Mouse (Mus musculus): ENCODE data around the gene Ripk3. TPM values are rescaled to one million over a fixed set of nuclear protein-coding genes. Genes with fewer than 3 reads are reported as not detected.

The Ripk3 gene
- polyA plus RNA-seq, 1 experiment from 2014 or later: 1.7 TPM

GRCm38 (mm10) chr14:55783171-55783957 is 5.3 kb downstream of the Ripk3 start:
- Histone ChIP-seq H3K9me3 (replicated peaks; ENCODE audit: control insufficient read depth, low read length, poor library complexity, severe bottlenecking) (no peaks in the 10 kb centered on the region), H3K4me3 (ENCODE audit: low read depth, low read length) (peak overlapping the region; percentile 14), H3K4me1 (ENCODE audit: control insufficient read depth, insufficient read depth, low read length) (peaks cover 5% of the 10 kb centered on the region; the same call in 1 of the 2 replicates), H3K27ac (ENCODE audit: low read length) (no peak overlapping the region), H3K9ac (ENCODE audit: low read depth, low read length) (no peak overlapping the region), H3K4me2 (ENCODE audit: low read length) (peak overlapping the region; percentile 25), H3K36me3 (ENCODE audit: control insufficient read depth, insufficient read depth, low read length) (no peaks in the 10 kb centered on the region), H3K27me3 (ENCODE audit: control insufficient read depth, insufficient read depth, low read depth, low read length) (peaks cover 61% of the 10 kb centered on the region)
- WGBS: under 1% methylated on average over 31 of the region's 31 CpGs
- no peak for ATAC-seq

- H3K4me3 ChIP-seq (ENCODE audit: low read depth, low read length): no peak overlapping the region
- no peak overlapping the region for H3K27ac ChIP-seq (ENCODE audit: low read length)
- 60% methylated on average over 9 of the region's 9 CpGs for WGBS
- H3K9ac ChIP-seq (ENCODE audit: low read depth, low read length): no peak overlapping the region
- H3K27me3 ChIP-seq (ENCODE audit: control insufficient read depth, insufficient read depth, low read depth, low read length): peaks cover 52% of the 10 kb centered on the region
- H3K4me1 ChIP-seq (ENCODE audit: control insufficient read depth, insufficient read depth, low read length): peaks cover 5% of the 10 kb centered on the region; the same call in 1 of the 2 replicates
- H3K4me2 ChIP-seq (ENCODE audit: low read length): no peak overlapping the region
- no peaks in the 10 kb centered on the region for H3K36me3 ChIP-seq (ENCODE audit: control insufficient read depth, insufficient read depth, low read length)
- ATAC-seq: no peak
- H3K9me3 ChIP-seq (replicated peaks; ENCODE audit: control insufficient read depth, low read length, poor library complexity, severe bottlenecking): no peaks in the 10 kb centered on the region
Measured at GRCm38 (mm10) chr14:55782361-55782960, 6.2 kb downstream of the Ripk3 start.

GRCm38 (mm10) chr14:55781310-55781709 is 7.4 kb downstream of the Ripk3 start:
- Histone ChIP-seq H3K27me3 (ENCODE audit: control insufficient read depth, insufficient read depth, low read depth, low read length) (peaks cover 41% of the 10 kb centered on the region), H3K36me3 (ENCODE audit: control insufficient read depth, insufficient read depth, low read length) (no peaks in the 10 kb centered on the region), H3K9me3 (replicated peaks; ENCODE audit: control insufficient read depth, low read length, poor library complexity, severe bottlenecking) (no peaks in the 10 kb centered on the region), H3K4me3 (ENCODE audit: low read depth, low read length) (peak overlapping the region; percentile 21; the same call in 1 of the 2 replicates), H3K9ac (ENCODE audit: low read depth, low read length) (peak overlapping the region; percentile 39), H3K4me2 (ENCODE audit: low read length) (peak overlapping the region; percentile 50), H3K27ac (ENCODE audit: low read length) (no peak overlapping the region), H3K4me1 (ENCODE audit: control insufficient read depth, insufficient read depth, low read length) (peaks cover 5% of the 10 kb centered on the region; the same call in 1 of the 2 replicates)
- peak; percentile 82 for ATAC-seq
- WGBS: 16% methylated on average over 14 of the region's 14 CpGs

GRCm38 (mm10) chr14:55780736-55781135 is 7.9 kb downstream of the Ripk3 start:
- Histone ChIP-seq H3K36me3 (ENCODE audit: control insufficient read depth, insufficient read depth, low read length) (no peaks in the 10 kb centered on the region), H3K9ac (ENCODE audit: low read depth, low read length) (no peak overlapping the region), H3K27me3 (ENCODE audit: control insufficient read depth, insufficient read depth, low read depth, low read length) (peaks cover 35% of the 10 kb centered on the region), H3K9me3 (replicated peaks; ENCODE audit: control insufficient read depth, low read length, poor library complexity, severe bottlenecking) (no peaks in the 10 kb centered on the region), H3K4me3 (ENCODE audit: low read depth, low read length) (no peak overlapping the region), H3K4me2 (ENCODE audit: low read length) (no peak overlapping the region), H3K27ac (ENCODE audit: low read length) (no peak overlapping the region), H3K4me1 (ENCODE audit: control insufficient read depth, insufficient read depth, low read length) (peaks cover 5% of the 10 kb centered on the region; the same call in 1 of the 2 replicates)
- 83% methylated on average over 11 of the region's 11 CpGs for WGBS
- ATAC-seq: no peak

GRCm38 (mm10) chr14:55779656-55780055 is 9.0 kb downstream of the Ripk3 start:
- no peak for ATAC-seq

GRCm38 (mm10) chr14:55778686-55779085 is 10.0 kb downstream of the Ripk3 start:
- no peaks in the 10 kb centered on the region for H3K9me3 ChIP-seq (replicated peaks; ENCODE audit: control insufficient read depth, low read length, poor library complexity, severe bottlenecking)
- H3K4me1 ChIP-seq (ENCODE audit: control insufficient read depth, insufficient read depth, low read length): peaks cover 2% of the 10 kb centered on the region; the same call in 1 of the 2 replicates
- H3K9ac ChIP-seq (ENCODE audit: low read depth, low read length): no peak overlapping the region
- H3K27ac ChIP-seq (ENCODE audit: low read length): no peak overlapping the region
- WGBS: 90% methylated on average over 15 of the region's 15 CpGs
- no peak overlapping the region for H3K4me2 ChIP-seq (ENCODE audit: low read length)
- no peaks in the 10 kb centered on the region for H3K36me3 ChIP-seq (ENCODE audit: control insufficient read depth, insufficient read depth, low read length)
- no peak overlapping the region for H3K4me3 ChIP-seq (ENCODE audit: low read depth, low read length)
- no peak for ATAC-seq
- H3K27me3 ChIP-seq (ENCODE audit: control insufficient read depth, insufficient read depth, low read depth, low read length): peaks cover 19% of the 10 kb centered on the region

More at GRCm38 (mm10) chr14:55779656-55780055, 9.0 kb downstream of the Ripk3 start:
- H3K4me1 ChIP-seq (ENCODE audit: control insufficient read depth, insufficient read depth, low read length): peaks cover 5% of the 10 kb centered on the region; the same call in 1 of the 2 replicates
- peaks cover 24% of the 10 kb centered on the region for H3K27me3 ChIP-seq (ENCODE audit: control insufficient read depth, insufficient read depth, low read depth, low read length)
- H3K4me2 ChIP-seq (ENCODE audit: low read length): no peak overlapping the region
- no peak overlapping the region for H3K9ac ChIP-seq (ENCODE audit: low read depth, low read length)
- no peak overlapping the region for H3K4me3 ChIP-seq (ENCODE audit: low read depth, low read length)
- WGBS: 69% methylated on average over 16 of the region's 16 CpGs
- no peaks in the 10 kb centered on the region for H3K36me3 ChIP-seq (ENCODE audit: control insufficient read depth, insufficient read depth, low read length)
- no peaks in the 10 kb centered on the region for H3K9me3 ChIP-seq (replicated peaks; ENCODE audit: control insufficient read depth, low read length, poor library complexity, severe bottlenecking)
- no peak overlapping the region for H3K27ac ChIP-seq (ENCODE audit: low read length)

- Histone ChIP-seq H3K27ac (ENCODE audit: low read length) (no peak overlapping the region), H3K36me3 (ENCODE audit: control insufficient read depth, insufficient read depth, low read length) (no peaks in the 10 kb centered on the region), H3K4me1 (ENCODE audit: control insufficient read depth, insufficient read depth, low read length) (no peaks in the 10 kb centered on the region), H3K4me2 (ENCODE audit: low read length) (no peak overlapping the region), H3K4me3 (ENCODE audit: low read depth, low read length) (no peak overlapping the region), H3K27me3 (ENCODE audit: control insufficient read depth, insufficient read depth, low read depth, low read length) (peaks cover 19% of the 10 kb centered on the region), H3K9ac (ENCODE audit: low read depth, low read length) (no peak overlapping the region), H3K9me3 (replicated peaks; ENCODE audit: control insufficient read depth, low read length, poor library complexity, severe bottlenecking) (no peaks in the 10 kb centered on the region)
- WGBS: 87% methylated on average over 11 of the region's 11 CpGs
- no peak for ATAC-seq
Measured at GRCm38 (mm10) chr14:55777806-55778205, 10.9 kb downstream of the Ripk3 start.

GRCm38 (mm10) chr14:55777176-55777575 is 11.5 kb downstream of the Ripk3 start:
- Histone ChIP-seq H3K4me2 (ENCODE audit: low read length) (no peak overlapping the region), H3K9me3 (replicated peaks; ENCODE audit: control insufficient read depth, low read length, poor library complexity, severe bottlenecking) (no peaks in the 10 kb centered on the region), H3K27me3 (ENCODE audit: control insufficient read depth, insufficient read depth, low read depth, low read length) (peaks cover 13% of the 10 kb centered on the region), H3K27ac (ENCODE audit: low read length) (no peak overlapping the region), H3K4me3 (ENCODE audit: low read depth, low read length) (no peak overlapping the region), H3K36me3 (ENCODE audit: control insufficient read depth, insufficient read depth, low read length) (no peaks in the 10 kb centered on the region), H3K4me1 (ENCODE audit: control insufficient read depth, insufficient read depth, low read length) (no peaks in the 10 kb centered on the region), H3K9ac (ENCODE audit: low read depth, low read length) (no peak overlapping the region)
- 56% methylated on average over 3 of the region's 3 CpGs for WGBS
- ATAC-seq: no peak

GRCm38 (mm10) chr14:55776711-55777110 is 12.0 kb downstream of the Ripk3 start:
- WGBS: 78% methylated on average over 7 of the region's 7 CpGs
- no peak overlapping the region for H3K4me3 ChIP-seq (ENCODE audit: low read depth, low read length)
- no peak overlapping the region for H3K4me2 ChIP-seq (ENCODE audit: low read length)
- no peak for ATAC-seq
- H3K9ac ChIP-seq (ENCODE audit: low read depth, low read length): no peak overlapping the region
- H3K9me3 ChIP-seq (replicated peaks; ENCODE audit: control insufficient read depth, low read length, poor library complexity, severe bottlenecking): no peaks in the 10 kb centered on the region
- H3K36me3 ChIP-seq (ENCODE audit: control insufficient read depth, insufficient read depth, low read length): no peaks in the 10 kb centered on the region
- H3K4me1 ChIP-seq (ENCODE audit: control insufficient read depth, insufficient read depth, low read length): no peaks in the 10 kb centered on the region
- peaks cover 8% of the 10 kb centered on the region for H3K27me3 ChIP-seq (ENCODE audit: control insufficient read depth, insufficient read depth, low read depth, low read length)
- H3K27ac ChIP-seq (ENCODE audit: low read length): no peak overlapping the region
